Mouse (Mus musculus) left cerebral cortex, adult 18-20 months (tissue): Measurements from ENCODE around the gene CN725425. TPM values are rescaled to one million over a fixed set of nuclear protein-coding genes. Genes with fewer than 3 reads are reported as not detected.

Source experiments
- DNase-seq, 2 experiments: peaks; one replicate each; pipeline ENCODE4 v3.0.0; 2021 to 2022; ENCODE audit warnings: low spot score in 2 of 2, mixed read lengths in 1 of 2
- total RNA-seq, 2 experiments: library from RNA; stranded (reverse); gene quantifications; 2 replicates each; pipeline ENCODE4 v1.2.3; 2021

Gene CN725425
- total RNA-seq, 2 experiments from 2014 or later = 0.23 TPM; not detected in 1

DNA sequence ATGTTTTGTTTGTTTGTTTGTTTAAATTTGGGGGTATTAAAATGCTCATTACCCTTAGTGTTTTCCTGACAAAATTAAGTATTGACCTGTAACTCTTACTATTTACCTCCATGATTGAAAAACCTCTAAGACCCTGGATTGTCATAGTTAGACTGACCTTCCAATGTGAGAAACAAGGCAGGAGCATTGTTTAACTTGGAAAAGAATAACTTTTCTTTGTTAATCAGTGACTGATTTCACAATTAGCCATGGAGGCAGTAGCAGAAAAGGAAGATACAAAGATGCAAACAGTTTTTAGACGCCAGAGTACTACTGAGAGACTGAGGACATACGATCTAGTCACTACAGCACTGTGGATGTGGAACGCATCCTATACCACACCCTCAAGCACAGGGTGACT, 4.2 kb downstream of the CN725425 start:
- no peak for DNase-seq

DNA sequence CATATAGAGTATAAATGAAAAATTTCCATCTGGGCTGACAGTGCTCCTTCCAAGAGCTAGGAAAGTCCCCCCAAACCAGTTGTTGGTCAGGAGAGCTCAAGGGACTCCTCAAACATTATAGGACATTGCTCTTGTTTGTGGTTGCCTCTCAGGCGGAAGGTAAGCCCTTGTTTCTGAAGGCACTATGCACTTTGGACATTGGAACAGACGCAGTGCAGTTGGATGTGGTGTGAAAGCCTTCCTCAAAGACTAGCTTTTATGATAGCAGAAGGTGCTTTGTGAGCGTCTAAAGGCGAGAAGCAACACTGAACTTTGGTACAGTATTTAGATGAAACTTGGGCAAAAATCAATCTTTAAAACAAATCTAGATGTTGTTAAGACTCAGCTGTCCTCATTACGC, 7.2 kb downstream of the CN725425 start:
- DNase-seq = no peak

DNA sequence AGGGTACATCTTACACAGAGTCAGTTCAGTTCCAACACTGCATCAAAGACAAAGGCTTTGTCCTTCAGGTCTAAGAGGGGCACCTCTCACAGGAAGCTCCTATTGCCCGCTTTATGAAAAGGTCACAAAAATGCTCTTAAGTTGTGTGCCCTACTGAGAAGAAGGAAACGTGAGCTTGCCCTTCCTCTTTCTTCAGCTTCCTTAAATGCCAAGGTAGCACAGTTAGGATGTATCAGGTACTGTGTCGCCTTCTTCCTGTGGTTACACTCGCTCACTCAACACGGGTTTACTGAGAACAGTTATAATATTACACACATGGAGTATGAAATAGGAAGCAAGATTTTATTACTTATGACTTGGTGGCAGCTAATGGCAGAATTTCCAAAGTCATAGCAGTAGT, 38.0 kb downstream of the CN725425 start:
- DNase-seq = no peak

DNA sequence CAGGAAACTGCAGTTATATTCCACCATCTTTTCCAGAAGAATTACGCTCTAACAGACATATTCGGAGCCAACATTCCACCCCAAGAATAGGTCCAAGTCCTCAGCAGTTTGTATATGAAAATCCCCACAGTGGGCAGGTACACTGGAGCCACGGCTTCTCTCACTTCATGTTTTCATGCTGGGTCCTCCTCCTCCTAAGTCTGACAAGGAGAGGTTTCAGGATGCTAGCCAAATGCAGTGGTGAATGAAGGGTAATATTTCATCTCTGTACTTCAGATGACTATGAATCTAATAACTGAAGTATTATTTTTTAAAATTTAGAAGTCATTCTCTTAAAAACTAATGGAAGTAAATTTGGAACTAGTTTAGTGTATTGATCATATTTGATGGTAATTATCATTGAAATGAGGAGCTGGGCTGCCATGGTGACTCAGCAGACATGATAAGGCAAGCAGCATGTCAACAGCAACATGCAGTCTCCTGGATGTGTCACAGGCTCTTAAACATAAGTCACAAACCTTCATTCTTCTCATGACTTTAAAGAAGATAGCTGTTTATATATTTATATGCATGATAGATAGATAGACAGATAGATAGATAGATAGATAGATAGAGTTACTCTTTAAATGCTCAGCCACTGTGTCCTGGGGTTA, 41.5 kb downstream of the CN725425 start:
- DNase-seq = no peak

DNA sequence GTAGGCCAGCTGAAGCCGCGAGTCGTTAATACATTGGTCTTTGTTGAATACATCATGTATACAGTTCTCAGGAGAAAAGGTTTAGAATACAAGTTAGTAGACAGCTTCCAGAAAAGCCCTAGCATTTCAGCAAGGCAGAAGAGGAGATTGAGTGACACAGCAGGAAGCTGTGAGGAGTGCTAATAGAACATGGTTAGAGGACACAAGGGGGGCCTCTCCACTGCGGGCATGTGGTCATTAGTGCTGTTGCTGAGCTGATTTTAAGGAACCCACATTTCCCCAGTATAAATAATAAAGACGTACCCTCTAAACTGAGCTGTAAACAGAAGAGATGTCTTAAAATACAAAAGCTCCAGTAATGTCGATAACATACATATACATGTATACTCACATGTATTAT, 51.5 kb downstream of the CN725425 start:
- DNase-seq = peak; percentile 9 to 38

DNA sequence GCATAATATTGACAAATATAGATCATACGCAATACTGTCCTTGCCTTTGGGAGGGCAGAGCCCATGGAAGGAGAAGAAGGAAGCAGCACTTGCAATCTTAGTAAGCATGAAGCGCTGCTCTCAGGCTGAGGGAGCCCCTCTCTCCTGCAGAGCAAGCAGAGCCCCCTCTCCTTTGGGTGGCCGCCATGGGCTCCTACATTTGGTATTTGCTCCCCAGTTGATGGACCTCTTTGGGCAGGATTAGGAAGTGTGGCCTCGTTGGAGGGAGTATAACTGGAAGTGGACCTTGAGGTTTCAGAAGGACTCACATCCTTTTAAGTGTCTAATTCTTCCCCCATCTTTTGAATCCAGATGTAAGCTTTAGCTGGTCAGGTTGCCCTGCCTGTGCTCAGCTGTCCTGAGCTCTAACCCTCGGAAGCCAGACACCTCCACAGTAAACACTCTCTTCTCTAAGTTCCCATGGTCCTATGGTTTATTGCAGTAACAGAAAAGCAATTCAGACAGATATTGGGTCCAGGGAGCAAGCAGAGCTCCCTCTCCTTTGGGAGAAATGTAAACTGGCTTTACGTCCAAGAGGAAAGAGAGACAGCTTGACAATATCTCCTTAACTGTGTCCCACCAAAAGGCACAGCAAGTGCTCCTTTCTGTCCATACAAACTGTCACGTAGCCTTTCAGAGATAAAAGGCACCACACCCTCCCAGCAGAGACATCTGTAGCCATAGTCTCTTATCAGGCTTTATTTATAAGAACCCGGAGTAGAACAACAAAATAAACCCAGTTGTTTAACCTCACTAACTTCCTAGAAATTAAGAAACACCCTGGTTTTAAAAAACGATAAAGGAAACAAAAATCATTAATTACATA, 52.5 kb downstream of the CN725425 start:
- DNase-seq = no peak

DNA sequence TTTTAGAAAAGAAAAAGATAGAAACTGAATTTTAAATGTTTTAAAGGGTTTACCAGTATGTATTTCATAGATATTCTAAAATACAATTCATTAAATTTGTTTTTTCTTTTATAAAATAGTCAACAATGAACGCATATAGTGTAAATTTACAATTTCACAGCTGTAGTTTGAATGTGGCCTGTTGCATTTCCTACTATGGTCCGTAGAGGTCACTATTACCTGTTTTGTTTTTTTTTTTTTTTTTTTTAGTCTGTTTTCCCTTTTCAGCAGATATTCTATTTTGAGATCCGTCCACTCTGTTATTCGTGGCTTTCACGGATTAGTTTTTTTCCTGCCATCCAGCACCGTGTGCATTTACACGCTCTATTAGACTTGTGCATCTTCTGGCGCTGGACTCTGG, 53.7 kb downstream of the CN725425 start:
- no peak for DNase-seq

DNA sequence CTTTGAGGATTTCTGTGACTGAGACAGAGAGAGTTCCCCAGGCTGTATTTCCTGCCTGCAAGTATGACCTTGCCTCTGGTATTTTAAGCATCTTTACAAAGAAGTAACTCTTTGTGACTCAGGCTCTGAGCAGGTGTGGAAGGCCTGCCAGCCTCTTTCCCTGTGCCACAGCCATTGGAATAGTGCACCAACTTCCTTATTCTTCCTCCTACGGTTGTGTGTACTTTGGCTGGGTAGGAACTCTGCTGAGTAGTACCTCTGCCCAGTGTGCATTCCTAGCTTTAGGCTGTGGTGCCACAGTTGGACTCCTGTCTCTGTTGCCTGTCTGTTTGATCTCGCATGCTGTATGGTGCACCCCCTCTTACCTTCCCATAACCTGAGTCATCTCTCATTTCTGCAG, 56.0 kb downstream of the CN725425 start:
- DNase-seq = no peak

DNA sequence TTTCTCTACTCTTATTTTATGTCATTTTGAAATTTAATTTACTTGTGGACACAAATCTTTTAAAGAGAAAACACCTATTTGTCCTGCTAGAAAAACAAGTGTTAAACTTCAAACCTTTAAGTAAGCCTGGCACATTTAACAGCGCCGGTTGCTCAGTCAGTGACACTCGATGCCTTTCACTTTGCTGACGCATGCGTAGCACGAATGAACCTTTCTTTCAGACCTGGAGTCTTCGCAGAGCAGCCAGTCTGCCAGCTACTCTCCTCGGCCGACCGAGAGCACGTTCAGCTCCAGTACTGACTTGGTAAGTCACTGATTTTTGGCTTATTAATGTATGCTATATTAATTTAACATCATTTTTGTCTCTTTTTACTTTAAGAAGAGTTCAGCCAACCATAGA, 57.8 kb downstream of the CN725425 start:
- DNase-seq = no peak

DNA sequence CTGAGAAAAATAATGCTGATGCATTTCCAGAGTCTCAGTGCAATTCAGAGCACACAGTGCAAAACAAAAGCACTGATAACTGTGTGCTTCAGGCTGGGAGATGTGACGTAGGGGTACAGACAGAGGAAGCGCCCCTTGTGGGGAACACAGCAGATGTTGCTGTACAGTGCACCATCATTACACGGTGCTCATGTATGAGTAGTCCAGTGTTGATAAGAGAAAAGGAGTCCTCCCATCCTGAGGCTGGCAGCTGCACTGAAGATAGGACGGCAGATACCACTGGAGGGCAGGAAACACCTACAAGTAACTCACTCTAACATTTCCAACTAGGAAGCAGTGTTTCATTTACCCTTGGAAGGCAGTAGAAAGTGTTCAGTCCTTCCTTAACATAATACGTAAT, 61.3 kb downstream of the CN725425 start:
- DNase-seq = no peak

DNA sequence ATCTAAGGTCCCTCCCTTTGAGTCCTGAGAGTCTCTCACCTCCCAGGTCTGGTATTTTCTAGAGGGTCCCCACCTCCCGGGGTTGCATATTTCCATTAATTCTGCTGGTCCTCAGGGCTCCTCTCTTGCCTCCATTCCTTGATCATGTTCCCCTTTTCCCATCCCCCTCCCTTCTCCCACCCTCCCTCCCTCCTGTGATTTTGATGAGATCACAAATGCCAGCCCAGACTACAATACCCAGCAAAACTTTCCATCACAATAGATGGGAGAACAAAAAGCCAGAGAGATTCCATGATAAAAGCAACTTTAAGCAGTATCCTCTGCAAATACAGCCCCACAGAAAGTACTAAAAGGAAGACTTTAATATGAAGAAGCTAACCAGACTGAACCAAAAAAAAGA, 64.6 kb downstream of the CN725425 start:
- no peak for DNase-seq

DNA sequence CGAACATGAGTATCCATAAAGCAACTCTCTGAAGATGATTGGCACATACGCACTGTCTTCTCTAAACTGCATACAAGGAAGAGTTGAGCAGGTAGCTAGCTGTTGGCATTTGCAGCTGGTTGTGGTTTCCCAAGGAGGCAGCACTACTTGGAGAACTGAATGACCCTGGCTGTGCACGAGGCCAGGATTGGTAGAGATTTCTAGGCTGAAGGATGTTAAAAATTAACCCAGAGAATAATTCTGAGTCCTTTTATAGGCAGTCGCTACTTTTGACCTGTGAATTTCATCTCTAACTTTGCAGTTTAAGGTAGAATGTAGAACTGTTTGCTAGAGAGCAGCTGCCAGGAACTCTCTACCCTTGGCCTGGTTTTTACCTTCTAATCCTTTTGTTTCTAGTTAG, 69.2 kb downstream of the CN725425 start:
- no peak for DNase-seq

DNA sequence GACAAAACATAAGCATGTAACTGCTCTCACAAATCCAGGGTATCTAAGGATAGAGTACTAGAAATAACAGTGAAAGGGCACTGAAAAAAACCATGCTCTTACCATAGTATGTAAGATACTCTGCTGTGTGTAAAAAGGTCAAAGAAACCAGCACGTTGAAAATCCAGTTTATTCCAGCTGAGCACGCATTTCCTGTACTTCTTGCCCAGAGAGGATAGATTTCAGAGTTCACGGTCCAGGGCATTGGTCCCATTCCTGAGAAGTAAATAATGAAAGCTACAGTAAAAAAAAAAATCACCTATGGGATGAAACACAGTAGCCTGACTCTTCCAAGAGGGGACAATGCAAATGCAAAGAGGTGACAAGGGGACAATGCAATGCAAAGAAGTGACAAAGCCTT, 76.7 kb downstream of the CN725425 start:
- no peak for DNase-seq

DNA sequence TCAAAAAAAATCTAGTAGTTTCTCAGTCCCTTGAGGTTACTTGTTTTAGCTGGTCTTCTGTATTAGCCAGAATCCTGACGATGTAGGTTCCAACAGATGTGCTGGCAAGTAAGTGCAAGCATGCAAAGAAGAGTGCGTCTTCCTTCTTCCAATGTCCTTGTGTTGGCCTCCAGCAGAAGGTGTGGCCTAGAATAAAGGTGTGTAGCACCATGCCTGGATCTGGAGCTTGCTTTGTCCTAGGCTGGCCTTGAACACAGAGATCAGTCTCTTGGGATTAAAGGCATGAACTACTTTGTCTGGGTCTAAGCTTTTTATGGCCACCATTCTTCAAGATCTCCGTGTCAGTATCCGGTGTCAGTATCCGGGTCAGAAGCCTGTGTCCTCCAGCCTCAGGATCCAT, 80.3 kb downstream of the CN725425 start:
- no peak for DNase-seq

DNA sequence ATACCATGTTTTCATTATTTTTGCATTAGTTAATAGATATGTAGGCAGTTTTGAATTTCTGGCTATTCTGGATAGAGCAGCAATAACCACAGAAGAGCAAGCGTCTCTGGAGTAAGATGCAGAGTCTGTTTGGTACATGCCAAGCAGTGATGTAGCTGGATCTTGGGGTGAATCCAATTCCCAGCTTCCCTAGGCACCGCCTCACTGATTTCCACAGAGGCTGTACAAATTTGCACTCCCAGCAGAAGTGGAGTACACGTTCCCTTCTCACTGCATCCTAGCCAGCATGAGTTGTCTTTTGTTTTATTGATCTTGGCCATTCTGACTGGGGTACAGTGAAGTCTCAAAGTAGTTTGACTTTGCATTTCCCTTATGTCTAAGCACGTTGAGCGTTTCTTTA, 82.2 kb downstream of the CN725425 start:
- no peak for DNase-seq

DNA sequence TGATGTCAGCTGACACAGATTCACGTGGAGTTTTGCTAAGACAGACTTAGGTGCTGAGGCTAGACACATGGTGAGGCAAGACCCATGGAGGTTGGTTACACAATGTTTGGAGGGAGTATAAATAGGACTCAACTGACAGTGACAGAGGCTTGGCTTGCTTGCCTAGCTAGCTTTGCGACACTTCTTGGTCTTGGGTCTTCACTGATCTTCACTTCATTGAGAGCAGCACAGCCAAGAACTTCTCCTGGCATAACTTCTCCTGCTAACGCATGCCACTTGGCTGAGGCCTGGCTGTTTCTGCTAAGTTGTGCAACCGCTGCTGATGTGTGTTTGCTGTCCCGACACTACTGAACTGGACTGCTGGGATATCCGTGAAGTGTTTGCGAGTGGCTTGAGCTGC, 83.5 kb downstream of the CN725425 start:
- no peak for DNase-seq

DNA sequence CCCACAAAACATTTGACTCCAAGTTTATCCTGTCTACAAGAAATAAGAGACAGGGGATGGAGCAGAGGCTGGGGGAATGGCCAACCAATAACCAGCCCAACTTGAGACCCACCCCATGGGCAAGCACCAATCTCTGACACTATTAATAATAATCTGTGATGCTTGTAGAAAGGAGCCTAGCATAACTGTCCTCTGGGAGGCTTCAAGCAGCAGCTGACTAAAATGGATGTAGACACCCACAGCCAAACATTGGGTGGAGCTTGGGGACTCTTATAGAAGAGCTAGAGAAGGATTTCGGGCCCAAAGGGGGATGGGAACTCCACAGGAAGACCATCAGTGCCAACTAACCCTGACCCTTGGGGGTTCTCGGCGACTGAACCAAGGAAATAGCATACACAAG, 84.1 kb downstream of the CN725425 start:
- no peak for DNase-seq

DNA sequence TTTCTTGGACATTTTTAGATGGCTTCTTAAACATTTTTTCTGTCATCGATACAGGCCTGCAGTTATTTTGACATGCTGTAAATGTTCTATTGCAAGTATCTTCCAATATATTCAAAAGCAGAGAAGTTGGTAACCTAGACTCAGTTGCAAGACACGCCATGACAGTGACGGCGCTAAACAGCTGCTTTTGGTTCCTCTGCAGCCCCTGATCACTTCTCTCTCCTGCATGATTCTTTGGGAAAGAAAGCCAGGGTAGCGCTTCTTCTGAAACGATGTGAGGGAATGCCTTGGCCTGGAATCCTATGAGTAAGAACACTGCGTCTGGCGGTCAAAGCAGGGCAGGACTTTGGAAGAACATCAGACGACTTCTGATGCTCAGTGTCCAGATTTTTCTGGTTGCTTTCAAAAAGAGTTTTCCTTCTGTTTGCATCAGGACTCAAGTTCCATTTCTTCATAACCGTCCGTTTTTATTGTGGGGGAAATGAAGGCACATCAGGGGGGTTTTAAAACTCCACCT, 100.1 kb downstream of the CN725425 start:
- no peak for DNase-seq

DNA sequence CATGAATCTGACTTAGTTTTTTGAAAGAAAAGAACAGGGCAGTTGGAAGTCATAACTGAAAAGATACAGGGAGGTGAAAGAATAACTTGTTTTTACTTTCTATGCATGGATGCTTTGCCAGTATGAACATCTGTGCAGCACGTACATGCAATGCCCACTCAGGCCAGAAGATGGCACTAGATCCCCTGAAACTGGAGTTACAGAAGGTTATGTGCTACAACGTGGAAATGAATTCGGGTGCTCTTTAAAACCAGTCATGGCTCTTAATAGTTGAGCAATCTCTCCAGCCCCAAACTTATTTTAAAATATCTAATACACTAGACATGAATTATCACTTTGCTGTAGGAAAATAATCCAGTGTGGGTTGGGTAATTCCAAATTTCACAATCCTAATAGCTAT, 102.1 kb downstream of the CN725425 start:
- DNase-seq = peak; percentile 89 to 97

DNA sequence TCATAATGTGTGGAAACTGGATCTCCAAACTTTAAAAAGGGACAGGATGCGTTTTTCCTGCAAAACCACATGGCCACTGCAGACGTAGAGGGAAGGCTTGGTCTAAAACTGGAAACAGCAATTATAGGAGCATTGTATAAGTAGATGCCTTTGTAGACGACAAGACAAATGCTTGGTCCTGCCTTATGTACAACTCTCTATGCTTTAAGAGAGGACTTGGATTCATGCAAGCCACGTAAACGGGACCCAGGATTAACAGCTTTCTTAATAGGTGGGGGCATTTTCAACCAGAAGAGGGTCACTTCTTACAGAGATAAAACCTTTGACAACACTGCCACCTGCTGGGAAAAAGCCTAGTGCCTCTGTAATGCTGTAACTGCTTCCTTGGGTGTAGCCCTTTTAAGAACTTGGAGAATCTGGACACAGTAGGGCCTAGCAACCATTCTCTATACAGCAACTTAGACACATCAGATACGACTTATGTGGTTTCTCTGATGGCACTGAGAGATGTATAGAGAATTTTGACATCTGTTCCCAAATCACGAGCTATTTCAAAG, 105.1 kb downstream of the CN725425 start:
- peak in 1 of 2 experiments; percentile 57 for DNase-seq
